Mouse (Mus musculus): Measurements from ENCODE around the gene Zfp229.

DNA sequence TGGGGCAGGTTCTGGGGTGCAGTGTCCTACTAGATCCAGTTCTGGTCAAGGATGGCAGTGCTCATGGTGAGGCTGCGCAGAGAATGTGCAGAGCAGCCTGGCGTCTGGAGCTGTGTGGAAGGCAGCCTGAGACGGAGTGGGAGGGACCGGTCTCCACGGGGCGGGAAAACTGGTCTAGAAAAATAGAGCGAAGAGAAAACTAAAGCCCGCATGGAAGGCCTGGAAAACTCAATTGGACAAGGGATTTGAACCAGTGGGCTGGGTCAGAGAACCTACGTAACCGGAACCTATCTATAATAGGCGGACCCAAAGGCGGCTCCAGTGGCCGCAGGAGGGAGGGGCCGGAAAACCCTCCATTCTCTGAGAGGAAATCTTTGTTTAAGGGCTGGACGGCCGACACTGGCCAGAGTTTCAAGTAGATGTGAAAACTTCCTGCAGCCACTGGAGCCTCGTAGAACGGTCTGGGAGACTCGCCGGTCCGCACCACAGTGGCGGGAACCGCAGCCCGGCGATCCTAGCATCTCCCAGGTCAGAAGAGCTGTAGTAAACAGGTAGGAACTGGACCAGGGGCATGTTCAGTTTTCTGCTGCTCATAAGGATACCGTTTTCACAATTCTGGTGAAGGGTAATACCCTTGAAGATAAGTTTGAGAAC is 23.1 kb upstream of the Zfp229 start, which contains the start of gene Zfp760:
- no peak for TF ChIP-seq RAD21 (IDR thresholded peaks at IDR 0.05; ENCODE audit: low read depth, low read length)
- no peak for TF ChIP-seq RCOR1 (IDR thresholded peaks at IDR 0.05; ENCODE audit: low read depth, low read length)
- no peak for TF ChIP-seq CTCF (IDR thresholded peaks at IDR 0.05 in 2 of 3, conservative IDR thresholded peaks at IDR 0.05 in 1 of 3; ENCODE audit: control insufficient read depth in 1 of 3, insufficient read depth in 1 of 3, low read depth in 2 of 3, low read length in 3 of 3, poor library complexity in 1 of 3, severe bottlenecking in 1 of 3)
- TF ChIP-seq POLR2A (IDR thresholded peaks at IDR 0.05; ENCODE audit: control insufficient read depth in 1 of 2, insufficient read depth in 1 of 2, low read depth in 1 of 2, low read length in 2 of 2, poor library complexity in 1 of 2), result peak; percentile 51 to 85; a peak in 3 of 4 replicates
- TF ChIP-seq ZKSCAN1 (IDR thresholded peaks at IDR 0.05; ENCODE audit: low read depth, low read length), result no peak
- peak; percentile 52; the same call in 1 of the 2 replicates for TF ChIP-seq MYC (IDR thresholded peaks at IDR 0.05; ENCODE audit: low read depth, low read length)

All from MEL (cell line).